Mouse (Mus musculus) spleen, adult 2 months (tissue): ENCODE data around the gene Mt3.

Source experiments
- CTCF ChIP-seq: fragments of 200-500 bp; IDR thresholded peaks from 2 replicates; pipeline ENCODE4 v1.5.1; 2011; ENCODE audit warnings: mild to moderate bottlenecking, inconsistent platforms; ENCODE audit not compliant: insufficient read depth, insufficient read length, insufficient replicate concordance; ENCODE audit errors: extremely low read depth
- POLR2A ChIP-seq: fragments of 200-500 bp; IDR thresholded peaks from 2 replicates; pipeline ENCODE4 v1.6.1; 2011; ENCODE audit warnings: low read depth, low read length, inconsistent platforms

GRCm38 (mm10) chr8:94113435-94113834 is 39.0 kb upstream of the Mt3 start:
- TF ChIP-seq CTCF (no peak), POLR2A (no peak)
